Mouse (Mus musculus) macrophage (primary cell): ENCODE results near the gene Hdgf. TPM values are rescaled to one million over a fixed set of nuclear protein-coding genes. Genes with fewer than 3 reads are reported as not detected.
"Not testable (repeated sequence)": the region's sequence is repeated elsewhere in the genome, so short reads cannot be mapped to it uniquely, and the experiment has no call there.

ENCODE experiments used
- H3K27ac ChIP-seq: fragments of 350-480 bp; formaldehyde crosslinking; 2 replicates; pipeline ENCODE4 v1.9.0; 2021
- H3K36me3 ChIP-seq: fragments of 350-480 bp; formaldehyde crosslinking; 2 replicates; pipeline ENCODE4 v1.9.0; 2021; ENCODE audit errors: inconsistent target
- H3K4me3 ChIP-seq: fragments of 350-480 bp; formaldehyde crosslinking; 2 replicates; pipeline ENCODE4 v1.9.0; 2021; ENCODE audit errors: inconsistent target
- H3K79me2 ChIP-seq: fragments of 350-480 bp; formaldehyde crosslinking; 2 replicates; pipeline ENCODE4 v1.9.0; 2021; ENCODE audit errors: inconsistent target
- WGBS: methylation state at CpG from one replicate; pipeline ENCODE4 v1.1.7; 2026; ENCODE audit warnings: inconsistent platforms; ENCODE audit not compliant: missing documents; 5-methylcytosine and 5-hydroxymethylcytosine counted together
- polyA plus RNA-seq: library from polyadenylated mRNA; stranded (reverse); fragments of 250-400 nt; gene quantifications from 3 replicates; pipeline ENCODE4 v1.2.4, GENCODE M21; 2018; ENCODE audit warnings: inconsistent platforms
- total RNA-seq, 78 experiments: library from RNA; depleted of rRNA; stranded (reverse); fragments of 250-400 nt; gene quantifications; 1 replicate in 9 of 78; 2 replicates in 24 of 78; 3 replicates in 43 of 78; 4 replicates in 2 of 78; pipeline ENCODE4 v1.2.4; 2018; ENCODE audit warnings: inconsistent platforms in 56 of 78

Gene Hdgf
- total RNA-seq (2018; cell fraction: chromatin; rRNA removed), result 10 to 100 TPM; 21.1 to 84.8 (median 45.3) TPM
- 100 to 1,000 TPM in 25 of 26 experiments, 10 to 100 TPM in 1; 97.3 to 147 (median 117) TPM for total RNA-seq (2018; cell fraction: cytosol; rRNA removed)
- total RNA-seq (2018; cell fraction: nucleus; rRNA removed), result 100 to 1,000 TPM in 3 of 26 experiments, 10 to 100 TPM in 23; 30.7 to 112 (median 57.5) TPM
- 101 to 165 TPM (median 143 TPM) in 3 replicates for polyA plus RNA-seq

- H3K4me3 ChIP-seq, result peak within 1 kb of the TSS; percentile 84
- 1% methylated on average over 57 of the region's 57 CpGs for WGBS
These were observed at the start of gene Hdgf for GRCm38 (mm10) chr3:87905880-87906485. TSS of gene Hdgf (plus strand) at chr3:87906321.

DNA sequence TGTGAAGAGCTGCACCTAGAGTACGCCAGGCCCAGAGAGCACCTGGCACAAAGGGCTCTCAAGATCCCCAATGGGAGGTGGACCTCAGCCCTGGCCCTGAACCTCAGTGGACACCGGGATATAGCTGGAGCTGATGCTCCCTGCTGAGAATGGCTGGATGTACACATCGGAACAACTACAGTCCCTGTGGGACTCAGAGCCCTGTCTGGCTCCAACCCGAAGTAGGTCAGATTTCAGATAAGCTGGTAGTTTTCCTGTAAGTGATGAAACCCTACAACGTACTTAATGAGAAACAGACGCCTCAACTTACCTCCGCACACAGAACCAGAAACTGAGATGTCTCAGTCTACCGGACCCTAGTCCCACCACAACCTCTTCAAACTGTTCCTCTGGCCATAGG lies 48.5 kb upstream of the Hdgf start:
- Histone ChIP-seq H3K36me3 (peaks cover 30% of the 10 kb centered on the region), H3K4me3 (no peak overlapping the region), H3K79me2 (no peaks in the 10 kb centered on the region), H3K27ac (no peak overlapping the region)
- over 99% methylated on average over 8 of the region's 8 CpGs for WGBS

More at GRCm38 (mm10) chr3:87905880-87906485, at the start of gene Hdgf:
- no peaks in the 10 kb centered on the region for H3K36me3 ChIP-seq
- peak within 1 kb of the TSS; percentile 66 for H3K27ac ChIP-seq
- H3K79me2 ChIP-seq, result peaks cover 43% of the 10 kb centered on the region

DNA sequence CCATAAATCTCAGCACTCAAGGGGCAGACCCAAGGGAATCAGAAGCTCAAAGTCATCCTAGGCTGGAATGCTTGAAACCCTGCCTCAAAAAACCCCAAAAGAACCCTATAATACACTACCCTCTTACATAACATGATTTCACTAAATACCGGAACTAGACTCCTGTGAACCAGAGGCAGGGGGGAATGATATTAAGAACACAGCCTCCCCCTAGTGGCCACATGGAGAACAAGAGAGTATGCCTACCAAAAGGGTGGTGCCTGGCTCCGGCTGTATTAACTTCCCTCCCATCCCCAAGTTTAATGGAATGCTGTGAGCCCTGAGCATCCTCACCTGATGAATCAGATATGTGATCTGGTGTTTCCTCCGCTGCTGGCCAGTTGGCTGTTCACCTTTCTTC lies 46.3 kb upstream of the Hdgf start:
- Histone ChIP-seq H3K27ac (no peak overlapping the region), H3K4me3 (no peak overlapping the region), H3K36me3 (peaks cover 30% of the 10 kb centered on the region), H3K79me2 (no peaks in the 10 kb centered on the region)
- 31% methylated on average over 3 of the region's 3 CpGs for WGBS

DNA sequence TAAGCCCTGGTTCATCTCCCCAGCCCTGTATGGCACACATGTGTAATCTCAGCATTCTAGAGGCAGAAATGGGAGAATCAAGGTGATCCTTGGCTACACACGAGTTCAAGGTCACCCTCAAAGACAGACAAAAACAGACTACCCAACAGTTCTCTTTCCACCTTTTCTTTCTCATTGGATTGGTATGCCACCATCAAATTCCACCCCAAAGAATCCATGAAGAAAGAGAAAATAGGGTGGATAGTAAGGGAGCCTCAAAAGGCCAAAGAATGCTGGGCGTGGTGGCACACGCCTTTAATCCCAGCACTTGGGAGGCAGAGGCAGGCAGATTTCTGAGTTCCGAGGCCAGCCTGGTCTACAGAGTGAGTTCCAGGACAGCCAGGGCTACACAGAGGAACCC lies 42.0 kb upstream of the Hdgf start:
- H3K4me3 ChIP-seq, H3K79me2 ChIP-seq, H3K27ac ChIP-seq: not testable (repeated sequence)
- 80% methylated on average over 3 of the region's 4 CpGs for WGBS
- peaks cover 43% of the 10 kb centered on the region for H3K36me3 ChIP-seq

DNA sequence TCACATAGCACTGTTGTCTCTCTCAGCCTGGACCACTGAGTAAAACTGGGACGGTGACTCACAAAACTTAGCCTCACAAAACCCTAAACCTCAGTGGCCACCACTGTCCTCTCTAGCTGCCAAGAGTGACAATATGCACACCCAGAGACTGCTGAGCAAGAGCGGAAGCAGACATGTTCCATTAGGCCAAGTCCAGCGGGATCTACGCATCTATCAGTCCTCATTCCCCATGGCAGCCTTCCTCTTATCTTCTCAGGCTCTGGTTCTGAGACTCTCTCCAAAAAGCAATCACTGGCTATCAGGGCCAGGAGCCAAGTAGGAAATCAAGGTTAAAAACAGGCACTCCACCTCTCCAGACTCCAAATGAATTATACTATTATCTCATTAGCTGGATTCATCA lies 28.4 kb upstream of the Hdgf start:
- no peak overlapping the region for H3K27ac ChIP-seq
- peaks cover 4% of the 10 kb centered on the region; the same call in 1 of the 2 replicates for H3K36me3 ChIP-seq
- no peak overlapping the region for H3K4me3 ChIP-seq
- H3K79me2 ChIP-seq, result peaks cover 98% of the 10 kb centered on the region
- WGBS, result 98% methylated on average over 4 of the region's 4 CpGs

DNA sequence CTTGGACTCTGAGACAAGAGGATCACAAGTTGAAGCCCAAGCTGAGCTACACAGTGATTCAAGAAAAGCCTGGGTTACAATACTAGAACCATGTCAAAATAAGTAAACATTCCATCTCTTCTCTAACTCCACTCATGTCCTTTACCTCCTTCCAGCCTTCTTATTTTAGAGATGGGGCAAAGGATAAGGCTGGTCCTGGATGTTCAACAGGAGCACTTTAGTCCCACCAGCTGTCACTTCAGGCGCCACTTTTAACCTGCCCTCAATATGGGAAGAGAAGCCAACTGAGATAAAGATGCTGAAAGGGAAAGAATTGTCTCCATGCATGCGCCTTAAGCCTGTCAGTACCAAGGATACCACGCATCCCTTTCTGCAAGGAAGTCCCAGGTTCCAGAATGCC lies 21.8 kb upstream of the Hdgf start:
- 0 out of 2 replicates have a peak overlapping the region, but pooled peaks have one; percentile 12 for H3K27ac ChIP-seq
- H3K79me2 ChIP-seq, result peaks cover 59% of the 10 kb centered on the region
- H3K36me3 ChIP-seq, result no peaks in the 10 kb centered on the region; the same call in 1 of the 2 replicates
- peak overlapping the region; percentile 84 for H3K4me3 ChIP-seq
- 10% methylated on average over 3 of the region's 3 CpGs for WGBS

- Histone ChIP-seq H3K27ac (peak overlapping the region; percentile 68), H3K4me3 (peak overlapping the region; percentile 84), H3K79me2 (peaks cover 55% of the 10 kb centered on the region), H3K36me3 (no peaks in the 10 kb centered on the region; the same call in 1 of the 2 replicates)
- WGBS, result under 1% methylated on average over 27 of the region's 28 CpGs
These were observed 21.3 kb upstream of the Hdgf start for GRCm38 (mm10) chr3:87884708-87885251.

- H3K4me3 ChIP-seq, result peak within 1 kb of the TSS; percentile 84
- H3K27ac ChIP-seq, result peak within 1 kb of the TSS; percentile 68
- WGBS, result under 1% methylated on average over 33 of the region's 33 CpGs
- peaks cover 48% of the 10 kb centered on the region for H3K79me2 ChIP-seq
- no peaks in the 10 kb centered on the region; the same call in 1 of the 2 replicates for H3K36me3 ChIP-seq
These were observed 20.7 kb upstream of the Hdgf start, which contains the start of gene Prcc for GRCm38 (mm10) chr3:87885281-87886003. TSS of gene Prcc (minus strand) at chr3:87885608.

DNA sequence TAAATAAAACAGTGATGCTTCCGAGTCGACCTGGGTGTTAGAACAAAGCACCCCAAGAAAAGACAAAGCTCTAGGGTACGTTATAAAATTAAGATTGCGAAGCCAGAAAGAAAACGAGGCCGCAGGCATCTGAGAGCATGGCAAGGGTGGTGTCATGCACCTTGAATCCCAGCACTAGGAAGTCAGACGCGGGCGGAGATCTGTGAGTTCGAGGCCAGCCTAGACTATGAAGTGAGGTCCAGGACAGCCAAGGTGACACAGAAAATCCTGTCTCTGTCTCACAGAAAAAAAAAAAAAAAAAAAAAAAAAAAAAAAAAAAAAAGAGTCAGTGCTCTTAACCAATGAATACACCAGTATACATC lies 20.1 kb upstream of the Hdgf start:
- peak overlapping the region; percentile 84 for H3K4me3 ChIP-seq
- H3K79me2 ChIP-seq, result peaks cover 43% of the 10 kb centered on the region
- H3K36me3 ChIP-seq, result no peaks in the 10 kb centered on the region
- 0 out of 2 replicates have a peak overlapping the region, but pooled peaks have one; percentile 17 for H3K27ac ChIP-seq
- 7% methylated on average over 10 of the region's 10 CpGs for WGBS

DNA sequence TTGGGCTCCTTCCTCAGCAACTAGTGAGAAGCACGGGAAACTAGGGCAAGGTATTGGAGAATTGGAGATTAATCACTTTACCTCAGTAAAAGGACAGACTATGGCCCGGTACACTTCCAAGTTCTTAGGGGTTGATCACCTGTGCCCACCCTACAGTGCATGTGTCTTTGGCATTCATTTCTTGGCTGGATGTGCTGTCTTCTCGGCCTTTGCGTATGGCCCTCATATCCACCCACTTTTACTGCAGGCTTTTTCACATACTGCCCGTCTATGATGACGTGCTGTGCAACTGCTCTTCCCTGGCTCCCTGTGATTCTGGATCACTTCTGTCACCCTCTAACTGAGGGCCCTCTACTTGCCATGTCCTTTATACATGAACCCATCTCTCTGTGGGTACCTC lies 19.7 kb upstream of the Hdgf start:
- 96% methylated on average over 6 of the region's 6 CpGs for WGBS
- no peaks in the 10 kb centered on the region for H3K36me3 ChIP-seq
- H3K4me3 ChIP-seq, result peak overlapping the region; percentile 84
- peaks cover 38% of the 10 kb centered on the region for H3K79me2 ChIP-seq
- no peak overlapping the region for H3K27ac ChIP-seq

DNA sequence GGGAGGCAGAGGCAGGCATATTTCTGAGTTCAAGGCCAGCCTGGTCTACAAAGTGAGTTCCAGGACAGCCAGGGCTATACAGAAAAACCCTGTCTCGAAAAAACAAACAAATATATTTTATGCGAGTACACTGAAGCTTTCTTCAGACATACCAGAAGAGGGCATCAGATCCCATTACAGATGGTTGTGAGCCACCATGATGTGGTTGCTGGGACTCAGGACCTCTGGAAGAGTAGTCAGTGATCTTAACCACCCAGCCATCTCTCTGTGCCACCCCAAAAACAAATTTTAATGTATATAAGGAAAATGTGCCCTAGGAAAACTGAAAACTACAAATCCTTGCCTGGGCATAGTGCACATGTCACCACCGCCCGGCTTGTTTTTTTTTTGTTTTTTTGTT lies 18.7 kb upstream of the Hdgf start:
- not testable (repeated sequence) for H3K36me3 ChIP-seq, H3K4me3 ChIP-seq, H3K27ac ChIP-seq
- WGBS, result 78% methylated on average over 4 of the region's 4 CpGs
- H3K79me2 ChIP-seq, result peaks cover 28% of the 10 kb centered on the region

DNA sequence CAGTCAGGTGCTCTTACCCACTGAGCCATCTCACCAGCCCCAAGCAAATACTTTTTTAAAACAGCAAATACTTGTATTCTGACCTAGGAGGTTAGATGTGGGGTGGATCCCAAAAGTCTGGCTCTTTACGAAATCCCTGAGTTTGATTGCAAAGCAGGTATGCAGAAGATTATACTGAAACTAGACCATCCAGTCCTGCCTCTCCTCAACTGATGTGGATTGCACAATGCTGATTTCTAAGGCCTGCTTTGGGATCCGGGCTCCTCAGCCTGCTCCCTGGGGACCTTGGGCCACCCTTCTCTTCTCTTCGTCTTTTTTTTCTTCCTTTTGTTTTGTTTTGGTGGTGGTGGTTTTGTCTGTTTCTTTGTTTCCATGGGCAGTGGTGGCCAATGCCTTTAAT lies 14.6 kb upstream of the Hdgf start:
- 73% methylated on average over 3 of the region's 3 CpGs for WGBS
- no peaks in the 10 kb centered on the region for H3K79me2 ChIP-seq
- H3K4me3 ChIP-seq, result no peak overlapping the region
- no peak overlapping the region for H3K27ac ChIP-seq
- no peaks in the 10 kb centered on the region for H3K36me3 ChIP-seq

- no peaks in the 10 kb centered on the region for H3K36me3 ChIP-seq
- no peaks in the 10 kb centered on the region for H3K79me2 ChIP-seq
- no peak overlapping the region for H3K27ac ChIP-seq
- H3K4me3 ChIP-seq, result no peak overlapping the region
- 93% methylated on average over 3 of the region's 3 CpGs for WGBS
These were observed 12.7 kb upstream of the Hdgf start for GRCm38 (mm10) chr3:87893367-87893905.

DNA sequence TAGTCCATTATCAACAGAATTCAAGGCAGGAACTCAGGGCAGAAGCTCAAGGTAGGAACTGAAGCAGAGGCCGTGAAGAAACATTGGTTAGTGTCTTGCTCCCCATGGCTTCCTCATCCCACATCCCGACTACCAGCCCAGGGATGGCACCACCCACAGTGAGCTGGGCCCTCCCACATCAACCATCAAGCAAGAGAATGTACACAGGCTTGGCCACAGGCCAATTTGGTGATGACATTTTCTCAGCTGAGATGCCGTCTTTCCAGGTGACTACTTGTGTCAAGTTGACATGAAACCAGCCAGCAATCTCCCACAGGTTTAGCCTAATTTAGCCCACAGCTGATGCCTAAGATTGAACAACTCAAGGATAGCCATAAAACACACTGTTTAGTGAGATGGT lies 6.9 kb upstream of the Hdgf start:
- H3K27ac ChIP-seq, result no peak overlapping the region
- WGBS, result 84% methylated on average over 3 of the region's 3 CpGs
- no peak overlapping the region for H3K4me3 ChIP-seq
- no peaks in the 10 kb centered on the region for H3K36me3 ChIP-seq
- H3K79me2 ChIP-seq, result no peaks in the 10 kb centered on the region
